Mouse (Mus musculus): ENCODE results near the gene Ngfr. TPM values are rescaled to one million over a fixed set of nuclear protein-coding genes. Genes with fewer than 3 reads are reported as not detected.

The Ngfr gene
- polyA plus RNA-seq, 1 experiment: 4.9 TPM

- no peak for DNase-seq (ENCODE audit: low read depth, low spot score)
- 60% methylated on average over 25 of the region's 25 CpGs for WGBS
These were observed 16.5 kb downstream of the Ngfr start for GRCm38 (mm10) chr11:95570827-95571619.

GRCm38 (mm10) chr11:95569908-95570307 lies 17.6 kb downstream of the Ngfr start:
- WGBS: 53% methylated on average over 6 of the region's 6 CpGs

GRCm38 (mm10) chr11:95567936-95568715 lies 19.4 kb downstream of the Ngfr start:
- 41% methylated on average over 8 of the region's 8 CpGs for WGBS
- no peak for DNase-seq (ENCODE audit: low read depth, low spot score)

More at GRCm38 (mm10) chr11:95569908-95570307, 17.6 kb downstream of the Ngfr start:
- DNase-seq (ENCODE audit: low read depth, low spot score): no peak

DNA sequence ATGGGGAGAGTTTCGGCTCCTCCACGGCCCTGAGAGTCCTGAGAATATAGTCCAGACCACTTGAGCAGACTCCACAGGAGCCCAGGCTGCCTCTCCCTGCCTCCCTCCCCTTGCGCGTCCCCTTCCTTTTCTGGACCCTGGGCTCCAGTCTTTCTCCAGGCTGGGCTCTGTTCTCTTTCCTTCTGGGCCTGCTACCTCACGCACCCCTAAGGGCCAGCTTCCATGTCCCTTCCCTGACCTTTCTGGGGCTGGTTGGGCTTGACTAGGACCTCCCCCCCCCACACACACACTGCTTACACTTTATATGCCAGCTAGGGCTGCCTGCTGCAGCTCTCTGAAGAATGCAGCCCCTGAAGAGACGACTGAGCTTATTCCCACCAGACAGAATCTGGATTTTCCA lies 20.2 kb downstream of the Ngfr start:
- WGBS: 65% methylated on average over 6 of the region's 6 CpGs
- no peak for DNase-seq (ENCODE audit: low read depth, low spot score)

DNA sequence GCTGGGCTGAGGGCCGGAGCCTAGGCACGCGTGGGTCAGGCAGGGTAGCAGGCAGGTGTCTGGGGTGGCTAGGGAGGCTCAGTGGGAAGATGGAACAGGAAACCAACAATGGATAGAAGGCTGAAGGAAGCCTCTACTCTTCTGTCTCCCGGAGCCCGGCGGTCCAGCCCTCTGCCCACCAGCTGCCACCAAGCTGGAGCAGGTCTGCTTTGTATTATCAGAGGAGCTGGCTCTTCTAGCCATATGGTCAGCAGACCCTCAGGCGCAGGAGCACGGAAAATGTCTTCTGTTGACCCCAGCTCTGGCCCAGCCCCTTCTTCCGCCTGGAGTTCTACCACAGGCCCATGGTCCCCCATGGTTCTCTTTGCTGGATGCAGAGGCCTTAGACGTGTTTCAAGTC lies 22.2 kb downstream of the Ngfr start:
- WGBS: 91% methylated on average over 10 of the region's 10 CpGs
- DNase-seq (ENCODE audit: low read depth, low spot score): no peak

GRCm38 (mm10) chr11:95563849-95564248 lies 23.7 kb downstream of the Ngfr start:
- 97% methylated on average over 5 of the region's 5 CpGs for WGBS

GRCm38 (mm10) chr11:95560773-95561172 lies 26.8 kb downstream of the Ngfr start:
- DNase-seq (ENCODE audit: low read depth, low spot score): no peak
- 24% methylated on average over 3 of the region's 3 CpGs for WGBS

More at GRCm38 (mm10) chr11:95563849-95564248, 23.7 kb downstream of the Ngfr start:
- DNase-seq (ENCODE audit: low read depth, low spot score): no peak

DNA sequence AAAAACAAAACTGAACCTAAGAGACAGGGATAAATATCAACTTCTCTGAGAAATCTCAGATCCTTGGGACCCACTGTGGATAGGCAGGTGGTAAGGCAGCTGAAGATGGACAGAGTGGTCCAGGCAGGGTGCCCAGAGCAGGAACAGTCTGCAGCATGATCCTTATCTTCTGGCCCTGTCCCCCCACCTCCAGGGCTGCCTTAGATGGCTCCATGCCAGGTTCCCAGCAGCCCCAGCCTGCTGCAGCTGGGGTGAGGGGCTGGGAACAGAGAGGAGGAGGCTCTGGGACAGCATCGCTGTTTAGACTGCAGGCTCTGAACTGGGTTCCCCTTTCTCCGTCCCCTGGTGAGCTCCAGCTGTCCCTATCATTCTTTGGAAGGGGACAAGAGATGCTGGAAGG lies 27.8 kb downstream of the Ngfr start:
- 87% methylated on average over 2 of the region's 2 CpGs for WGBS
- DNase-seq (ENCODE audit: low read depth, low spot score): no peak

DNA sequence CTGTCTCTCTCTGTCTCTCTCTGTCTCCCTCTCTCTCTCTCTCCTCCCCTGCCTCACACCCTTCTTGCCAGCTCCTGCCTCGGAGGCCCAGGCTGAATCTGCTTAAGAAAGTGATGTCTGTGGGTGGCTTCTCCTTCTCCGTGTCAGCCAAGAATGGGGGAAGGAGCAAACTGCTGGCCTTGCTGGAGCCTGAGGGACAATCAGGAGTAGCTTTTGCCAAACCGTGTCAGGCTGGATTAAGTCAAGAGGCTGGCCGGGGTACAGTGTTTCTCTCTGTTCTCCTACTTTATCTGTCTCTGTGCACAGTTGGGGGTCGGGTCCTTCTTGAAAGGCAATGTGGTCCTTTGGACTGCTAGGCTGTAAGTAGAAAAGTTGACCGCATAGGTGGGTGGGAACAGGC lies 29.8 kb downstream of the Ngfr start:
- no peak for DNase-seq (ENCODE audit: low read depth, low spot score)
- WGBS: 53% methylated on average over 6 of the region's 6 CpGs

DNA sequence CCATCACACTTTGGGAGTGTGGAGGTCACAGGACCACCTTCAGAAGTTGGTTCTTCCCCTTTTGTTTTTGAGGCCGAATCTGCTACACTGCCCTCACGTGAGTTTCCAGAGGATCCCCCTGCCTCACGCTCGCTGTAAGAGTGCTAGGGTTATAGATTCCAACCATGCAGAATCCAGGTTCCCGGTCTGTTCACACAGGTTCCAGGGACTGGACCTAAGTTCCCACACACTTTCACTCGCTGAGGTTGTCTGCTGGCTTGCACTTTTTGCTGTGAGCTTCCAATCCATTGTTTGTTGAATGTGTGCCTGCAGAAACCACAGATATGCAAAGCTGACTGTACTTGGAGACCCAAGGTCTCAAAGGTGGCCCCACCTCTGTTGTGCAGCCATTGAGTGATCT lies 30.5 kb downstream of the Ngfr start:
- 75% methylated on average over 6 of the region's 6 CpGs for WGBS
- DNase-seq (ENCODE audit: low read depth, low spot score): no peak

GRCm38 (mm10) chr11:95555279-95555678 lies 32.3 kb downstream of the Ngfr start:
- no peak for DNase-seq (ENCODE audit: low read depth, low spot score)

GRCm38 (mm10) chr11:95550301-95551021 lies 37.1 kb downstream of the Ngfr start:
- 69% methylated on average over 12 of the region's 12 CpGs for WGBS
- no peak for DNase-seq (ENCODE audit: low read depth, low spot score)

More at GRCm38 (mm10) chr11:95555279-95555678, 32.3 kb downstream of the Ngfr start:
- 37% methylated on average over 8 of the region's 8 CpGs for WGBS

DNA sequence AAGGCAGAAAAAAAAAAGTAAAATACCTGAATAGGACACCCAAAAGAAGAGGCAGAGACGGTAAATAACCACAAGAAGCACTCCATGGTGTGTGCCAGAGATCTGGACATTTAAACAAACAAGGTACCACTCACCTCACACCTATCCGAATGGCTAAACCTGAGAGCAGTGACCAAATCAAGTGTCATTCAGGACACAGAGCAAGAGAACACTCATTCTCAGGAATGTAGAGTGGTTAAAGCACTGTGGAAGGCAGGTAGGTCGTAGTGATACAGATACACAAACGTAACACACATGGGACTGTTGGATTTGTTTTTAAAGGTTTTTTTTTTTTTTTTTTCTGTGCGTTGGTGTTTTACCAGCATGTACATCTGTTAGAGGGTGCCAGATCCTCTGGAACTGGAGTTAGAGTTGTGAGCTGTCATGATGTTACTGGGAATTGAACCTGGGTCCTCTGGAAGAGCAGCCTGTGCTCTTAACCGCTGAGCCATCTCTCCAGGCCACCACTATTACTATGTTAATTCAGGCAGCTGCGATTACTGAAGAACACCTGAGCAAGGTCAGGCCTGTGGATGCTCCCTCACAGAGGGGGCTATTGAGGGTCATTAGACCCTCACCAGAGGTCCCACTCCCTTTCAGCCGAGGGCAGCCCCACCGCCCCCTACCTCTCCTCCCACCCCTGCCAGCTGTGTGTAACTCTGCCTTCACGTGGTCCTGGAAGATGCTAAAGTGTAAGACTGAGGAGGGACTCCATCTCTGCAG lies 41.3 kb downstream of the Ngfr start:
- WGBS: 66% methylated on average over 10 of the region's 10 CpGs
- no peak for DNase-seq (ENCODE audit: low read depth, low spot score)

GRCm38 (mm10) chr11:95544546-95545327 lies 42.8 kb downstream of the Ngfr start:
- DNase-seq (ENCODE audit: low read depth, low spot score): no peak
- WGBS: 63% methylated on average over 8 of the region's 8 CpGs

DNA sequence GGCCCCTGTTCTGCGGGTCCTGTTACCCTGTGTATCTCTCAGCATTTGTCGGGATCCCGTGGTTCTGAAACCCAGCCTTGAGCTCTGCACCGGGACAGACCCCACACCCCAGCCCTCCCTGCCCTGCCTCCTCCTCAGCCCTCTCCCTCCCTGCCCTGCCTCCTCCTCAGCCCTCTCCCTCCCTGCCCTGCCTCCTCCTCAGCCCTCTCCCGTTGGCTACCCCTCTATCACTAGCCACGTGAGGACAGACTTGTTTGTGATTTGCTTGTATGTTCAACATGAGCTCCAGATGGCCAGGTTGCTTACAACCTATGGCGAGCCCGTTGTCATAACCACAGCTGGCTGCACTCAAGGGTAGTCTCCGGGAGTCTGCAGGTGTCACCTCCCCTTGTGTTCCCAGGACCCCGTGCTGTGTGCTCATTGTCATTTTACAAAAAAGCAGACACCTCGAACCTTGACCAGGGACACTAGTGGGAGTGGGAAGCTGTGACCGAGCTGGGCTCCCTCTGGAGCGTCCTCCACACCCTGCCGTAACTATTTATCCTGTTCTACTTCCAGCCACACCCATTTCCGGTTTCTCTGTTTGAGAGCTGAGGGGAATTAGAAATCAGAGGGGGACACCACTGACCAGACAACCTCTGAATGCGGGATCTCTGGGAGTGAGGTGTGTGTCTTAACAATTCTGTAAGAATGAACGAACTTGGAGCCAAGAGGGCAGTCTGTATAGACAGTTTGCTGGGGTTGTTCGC lies 46.7 kb downstream of the Ngfr start:
- no peak for DNase-seq (ENCODE audit: low read depth, low spot score)
- WGBS: 16% methylated on average over 18 of the region's 18 CpGs

DNA sequence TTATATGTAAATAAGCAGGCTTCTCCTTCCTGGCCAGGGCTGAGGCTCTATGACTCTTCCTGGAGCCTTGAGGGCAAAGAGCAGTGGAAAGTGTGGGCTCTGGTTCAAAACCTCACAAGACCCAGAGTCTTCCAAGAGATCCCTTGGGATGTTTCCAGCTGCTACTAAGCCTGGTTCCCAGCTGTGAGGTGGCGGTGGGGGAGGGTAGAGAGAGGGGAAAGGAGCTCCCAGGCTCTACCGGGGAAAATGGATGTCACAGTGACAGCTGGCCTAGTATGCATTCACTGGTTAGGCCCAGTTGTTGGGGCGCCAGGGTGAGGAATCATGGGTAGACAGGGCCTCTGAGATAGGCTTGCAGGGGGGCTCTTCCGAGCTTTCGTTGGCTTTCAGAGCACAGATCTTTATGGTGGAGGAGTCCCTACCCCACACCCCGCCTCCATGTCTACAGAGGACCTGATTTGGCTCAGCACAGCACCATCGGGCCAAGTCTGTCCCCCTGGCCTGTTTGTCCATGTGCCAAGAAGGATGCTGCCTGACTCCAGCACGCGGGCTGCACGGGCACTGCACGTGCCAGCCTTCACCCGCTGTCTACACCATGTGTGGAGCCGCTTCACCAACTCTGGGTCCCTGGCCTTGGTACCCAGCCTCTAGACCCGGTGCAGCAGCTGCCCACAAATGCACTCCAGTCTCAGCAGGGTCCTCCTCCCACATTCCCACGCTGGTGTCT lies 49.0 kb downstream of the Ngfr start:
- DNase-seq (ENCODE audit: low read depth, low spot score): no peak
- 78% methylated on average over 15 of the region's 15 CpGs for WGBS

- WGBS: 23% methylated on average over 24 of the region's 24 CpGs
- DNase-seq (ENCODE audit: low read depth, low spot score): peak; percentile 44
These were observed 53.9 kb downstream of the Ngfr start for GRCm38 (mm10) chr11:95533484-95534160.

Data from large intestine, adult 2 months (tissue).